Mouse (Mus musculus): ENCODE measurements around the gene Psors1c2. TPM values are rescaled to one million over a fixed set of nuclear protein-coding genes. Genes with fewer than 3 reads are reported as not detected.
A peak's percentile ranks its signal among the peaks of the same experiment; 100 is the strongest.

Psors1c2 gene
- polyA plus RNA-seq, 1 experiment, result 0.08 TPM

DNA sequence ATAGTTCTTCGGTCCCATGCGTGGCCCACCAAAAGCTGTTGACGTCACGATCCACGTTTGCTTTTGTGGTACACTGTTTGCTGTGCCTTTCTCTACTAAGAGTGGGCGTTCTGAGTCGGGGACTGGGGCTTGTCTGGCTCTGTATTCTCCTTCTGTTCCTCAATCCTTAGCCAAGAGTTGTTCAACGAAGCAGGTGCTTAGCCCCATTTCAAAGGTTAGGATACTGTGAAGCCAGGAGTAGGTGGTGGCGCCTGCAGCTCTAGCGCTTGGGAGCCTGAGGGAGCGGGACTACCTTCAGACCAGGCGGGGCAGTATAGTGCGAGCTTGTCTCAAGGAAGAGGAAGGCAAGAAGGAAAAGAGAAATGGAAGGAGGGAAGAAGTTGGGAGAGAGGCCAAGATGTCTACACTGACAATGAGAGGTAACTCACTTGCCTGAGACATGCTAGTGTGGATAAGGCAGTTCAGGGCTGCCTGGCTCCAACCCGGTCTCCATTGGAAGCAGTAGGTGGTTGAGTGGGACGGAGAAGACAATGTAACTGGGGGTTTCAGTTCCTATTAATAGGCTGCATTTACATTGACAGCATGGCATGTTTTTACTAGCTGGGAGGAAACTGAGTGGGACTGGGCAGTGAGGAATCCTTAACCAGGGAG is 9.9 kb downstream of the Psors1c2 start:
- TF ChIP-seq CTCF (IDR thresholded peaks at IDR 0.05; ENCODE audit: control insufficient read depth, insufficient read depth, insufficient read length) (no peak), CEBPB (IDR thresholded peaks at IDR 0.05; ENCODE audit: low read depth) (no peak), MYOG (IDR thresholded peaks at IDR 0.05; ENCODE audit: control insufficient read depth, extremely low read depth, insufficient read length) (no peak), USF1 (IDR thresholded peaks at IDR 0.05; ENCODE audit: low read depth) (no peak)
- no peaks in the 10 kb centered on the region for H3K79me3 ChIP-seq (ENCODE audit: low read depth)
- H3ac ChIP-seq (ENCODE audit: control insufficient read depth, insufficient read length, low read depth), result no peak overlapping the region
- H3K36me3 ChIP-seq (ENCODE audit: control insufficient read depth, insufficient read depth), result no peaks in the 10 kb centered on the region
- no peaks in the 10 kb centered on the region for H3K27me3 ChIP-seq (ENCODE audit: control insufficient read depth, insufficient read depth, insufficient read length)
- no peaks in the 10 kb centered on the region for H3K79me2 ChIP-seq (ENCODE audit: control insufficient read depth, insufficient read depth)
- no peak overlapping the region for H3K4me3 ChIP-seq (ENCODE audit: insufficient read depth, poor library complexity, severe bottlenecking)

DNA sequence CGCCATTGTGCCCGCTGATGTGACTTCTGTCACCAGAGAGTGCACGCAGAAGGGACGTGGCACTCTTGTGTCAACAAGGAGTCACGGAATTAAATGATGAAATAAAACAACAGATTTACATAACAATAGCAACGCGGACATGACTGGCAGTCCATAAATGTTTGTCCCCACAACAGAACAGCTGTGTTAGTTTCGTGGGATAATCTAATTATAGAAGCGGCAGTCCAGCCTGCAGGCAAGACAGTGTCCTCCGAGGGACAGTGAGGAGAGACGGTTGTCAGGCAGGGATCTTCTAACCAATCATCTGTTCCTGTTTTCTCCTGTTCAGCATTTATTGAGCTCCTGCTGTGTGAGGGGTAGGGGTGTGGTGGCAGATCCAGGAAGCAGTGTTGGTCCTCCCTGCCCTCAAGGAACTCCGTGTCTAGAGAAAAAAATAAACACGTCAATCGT is 10.4 kb downstream of the Psors1c2 start:
- Histone ChIP-seq H3K4me3 (ENCODE audit: insufficient read depth, poor library complexity, severe bottlenecking) (no peak overlapping the region), H3K36me3 (ENCODE audit: control insufficient read depth, insufficient read depth) (no peaks in the 10 kb centered on the region), H3ac (ENCODE audit: control insufficient read depth, insufficient read length, low read depth) (no peak overlapping the region), H3K79me3 (ENCODE audit: low read depth) (no peaks in the 10 kb centered on the region), H3K27me3 (ENCODE audit: control insufficient read depth, insufficient read depth, insufficient read length) (no peaks in the 10 kb centered on the region), H3K79me2 (ENCODE audit: control insufficient read depth, insufficient read depth) (no peaks in the 10 kb centered on the region)
- TF ChIP-seq MYOD1 (IDR thresholded peaks at IDR 0.05; ENCODE audit: control insufficient read depth, insufficient read length, low read depth) (no peak), FOSL1 (IDR thresholded peaks at IDR 0.05; ENCODE audit: insufficient read depth, low read length, poor library complexity, severe bottlenecking) (no peak)

DNA sequence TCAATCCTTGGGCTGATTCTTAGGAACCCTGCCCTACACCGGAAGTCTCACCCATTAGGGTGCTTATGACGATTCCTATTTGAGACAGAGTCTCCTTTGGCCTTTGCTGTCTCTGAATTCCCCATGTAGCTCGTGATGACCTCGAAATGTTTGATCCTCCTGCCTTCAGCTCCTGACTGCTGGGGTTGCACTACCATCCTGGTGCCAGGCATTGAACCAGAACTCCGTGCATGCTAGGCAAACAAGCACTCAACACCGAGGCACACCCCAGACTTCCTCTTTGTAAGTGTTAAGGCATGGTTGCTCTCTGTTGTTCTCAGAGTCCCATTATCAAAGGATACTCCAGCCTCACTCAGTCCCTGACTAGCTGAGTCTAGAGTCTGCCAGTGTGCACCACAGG is 11.0 kb downstream of the Psors1c2 start:
- H3K79me3 ChIP-seq (ENCODE audit: low read depth), result no peaks in the 10 kb centered on the region
- no peak overlapping the region for H3K4me3 ChIP-seq (ENCODE audit: insufficient read depth, poor library complexity, severe bottlenecking)
- H3K36me3 ChIP-seq (ENCODE audit: control insufficient read depth, insufficient read depth), result no peaks in the 10 kb centered on the region
- H3ac ChIP-seq (ENCODE audit: control insufficient read depth, insufficient read length, low read depth), result no peak overlapping the region
- TF ChIP-seq MAX (IDR thresholded peaks at IDR 0.05) (no peak), CTCF (IDR thresholded peaks at IDR 0.05; ENCODE audit: control insufficient read depth, insufficient read depth, insufficient read length) (no peak), FOSL1 (IDR thresholded peaks at IDR 0.05; ENCODE audit: insufficient read depth, low read length, poor library complexity, severe bottlenecking) (no peak), USF1 (IDR thresholded peaks at IDR 0.05; ENCODE audit: low read depth) (no peak), MYOG (IDR thresholded peaks at IDR 0.05; ENCODE audit: control insufficient read depth, extremely low read depth, insufficient read length) (no peak)
- no peaks in the 10 kb centered on the region for H3K79me2 ChIP-seq (ENCODE audit: control insufficient read depth, insufficient read depth)
- H3K27me3 ChIP-seq (ENCODE audit: control insufficient read depth, insufficient read depth, insufficient read length), result no peaks in the 10 kb centered on the region

DNA sequence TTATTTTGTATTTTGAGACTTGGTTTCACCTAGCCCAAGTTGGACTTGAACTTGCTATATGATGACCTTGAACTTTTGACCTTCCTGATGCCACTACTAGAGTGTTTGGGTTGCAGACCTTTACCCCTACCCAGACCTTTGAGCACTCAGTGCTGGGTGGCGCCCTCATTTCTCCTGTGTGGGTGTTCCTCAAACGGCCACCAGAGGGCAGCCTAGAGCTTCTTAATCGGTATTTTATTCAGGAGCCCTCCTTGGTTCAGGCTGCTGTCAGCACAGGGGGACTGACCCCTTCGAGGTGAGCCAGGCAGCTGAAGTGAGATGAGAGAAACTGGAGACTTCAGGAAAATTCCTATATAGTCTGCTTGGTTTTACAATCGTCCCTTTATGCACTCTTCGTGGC is 11.7 kb downstream of the Psors1c2 start:
- no peaks in the 10 kb centered on the region for H3K79me2 ChIP-seq (ENCODE audit: control insufficient read depth, insufficient read depth)
- no peak for TF ChIP-seq USF1 (IDR thresholded peaks at IDR 0.05; ENCODE audit: low read depth)
- TF ChIP-seq CTCF (IDR thresholded peaks at IDR 0.05; ENCODE audit: control insufficient read depth, insufficient read depth, insufficient read length), result peak; percentile 36
- no peaks in the 10 kb centered on the region for H3K27me3 ChIP-seq (ENCODE audit: control insufficient read depth, insufficient read depth, insufficient read length)
- H3K36me3 ChIP-seq (ENCODE audit: control insufficient read depth, insufficient read depth), result no peaks in the 10 kb centered on the region
- H3K4me3 ChIP-seq (ENCODE audit: insufficient read depth, poor library complexity, severe bottlenecking), result no peak overlapping the region
- no peak overlapping the region for H3ac ChIP-seq (ENCODE audit: control insufficient read depth, insufficient read length, low read depth)
- no peaks in the 10 kb centered on the region for H3K79me3 ChIP-seq (ENCODE audit: low read depth)

DNA sequence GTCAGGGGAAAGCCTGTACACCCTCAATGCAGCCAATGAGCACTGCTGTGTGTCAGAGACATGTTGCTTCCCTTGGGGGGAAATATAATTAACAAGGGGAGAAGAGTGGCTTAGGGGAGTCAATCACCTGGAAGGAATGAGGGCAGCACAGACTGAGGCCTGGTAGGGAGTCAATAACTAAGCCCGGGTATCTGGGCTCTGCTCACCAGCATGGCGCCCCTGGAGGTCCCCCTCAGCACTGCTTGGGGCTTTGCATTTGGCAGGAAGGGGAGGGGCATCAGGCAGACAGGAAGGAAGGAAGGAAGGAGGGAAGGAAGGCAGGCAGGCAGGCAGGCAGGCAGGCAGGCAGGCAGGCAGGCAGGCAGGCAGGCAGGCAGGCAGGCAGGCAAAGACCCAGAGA is 14.5 kb downstream of the Psors1c2 start:
- H3K4me3 ChIP-seq (ENCODE audit: insufficient read depth, poor library complexity, severe bottlenecking), result no peak overlapping the region
- no peaks in the 10 kb centered on the region for H3K79me3 ChIP-seq (ENCODE audit: low read depth)
- TF ChIP-seq MYOG (IDR thresholded peaks at IDR 0.05; ENCODE audit: control insufficient read depth, extremely low read depth, insufficient read length) (no peak), MAX (IDR thresholded peaks at IDR 0.05) (no peak), CTCF (IDR thresholded peaks at IDR 0.05; ENCODE audit: control insufficient read depth, insufficient read depth, insufficient read length) (no peak), FOSL1 (IDR thresholded peaks at IDR 0.05; ENCODE audit: insufficient read depth, low read length, poor library complexity, severe bottlenecking) (no peak), MYOD1 (IDR thresholded peaks at IDR 0.05; ENCODE audit: control insufficient read depth, insufficient read length, low read depth) (no peak), CEBPB (IDR thresholded peaks at IDR 0.05; ENCODE audit: low read depth) (no peak), USF1 (IDR thresholded peaks at IDR 0.05; ENCODE audit: low read depth) (no peak)
- no peaks in the 10 kb centered on the region for H3K36me3 ChIP-seq (ENCODE audit: control insufficient read depth, insufficient read depth)
- no peak overlapping the region for H3ac ChIP-seq (ENCODE audit: control insufficient read depth, insufficient read length, low read depth)
- no peaks in the 10 kb centered on the region for H3K27me3 ChIP-seq (ENCODE audit: control insufficient read depth, insufficient read depth, insufficient read length)
- no peaks in the 10 kb centered on the region for H3K79me2 ChIP-seq (ENCODE audit: control insufficient read depth, insufficient read depth)

DNA sequence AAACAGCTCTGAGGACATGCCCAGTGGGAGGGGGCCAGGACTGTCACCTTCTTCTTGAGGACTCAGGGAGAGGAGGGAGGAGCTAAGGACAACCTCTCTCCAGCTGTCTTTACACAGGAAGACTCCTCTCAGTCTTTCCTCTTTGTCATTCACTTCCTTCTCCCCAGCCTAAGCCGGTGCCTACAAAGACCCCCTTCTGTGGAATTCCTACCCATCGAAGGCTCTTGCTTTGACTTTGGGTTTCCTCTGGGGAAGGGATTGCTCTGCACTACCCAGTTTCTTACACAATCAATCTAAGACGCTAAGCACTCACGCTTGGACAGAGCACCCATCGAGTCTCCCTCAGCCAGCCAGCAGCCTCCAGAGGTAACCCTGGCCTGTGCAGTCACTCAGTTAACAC is 15.6 kb downstream of the Psors1c2 start:
- H3K27me3 ChIP-seq (ENCODE audit: control insufficient read depth, insufficient read depth, insufficient read length), result no peaks in the 10 kb centered on the region

More for the DNA sequence above, 15.6 kb downstream of the Psors1c2 start:
- TF ChIP-seq CEBPB (IDR thresholded peaks at IDR 0.05; ENCODE audit: low read depth) (no peak), CTCF (IDR thresholded peaks at IDR 0.05; ENCODE audit: control insufficient read depth, insufficient read depth, insufficient read length) (no peak), MAX (IDR thresholded peaks at IDR 0.05) (no peak), MYOG (IDR thresholded peaks at IDR 0.05; ENCODE audit: control insufficient read depth, extremely low read depth, insufficient read length) (no peak), FOSL1 (IDR thresholded peaks at IDR 0.05; ENCODE audit: insufficient read depth, low read length, poor library complexity, severe bottlenecking) (no peak), USF1 (IDR thresholded peaks at IDR 0.05; ENCODE audit: low read depth) (no peak), MYOD1 (IDR thresholded peaks at IDR 0.05; ENCODE audit: control insufficient read depth, insufficient read length, low read depth) (no peak)
- Histone ChIP-seq H3K36me3 (ENCODE audit: control insufficient read depth, insufficient read depth) (no peaks in the 10 kb centered on the region), H3K79me2 (ENCODE audit: control insufficient read depth, insufficient read depth) (no peaks in the 10 kb centered on the region), H3K4me3 (ENCODE audit: insufficient read depth, poor library complexity, severe bottlenecking) (no peak overlapping the region), H3ac (ENCODE audit: control insufficient read depth, insufficient read length, low read depth) (no peak overlapping the region), H3K79me3 (ENCODE audit: low read depth) (no peaks in the 10 kb centered on the region)
